Mouse (Mus musculus): ENCODE data around the gene Hs3st5.

The Hs3st5 gene

GRCm38 (mm10) chr10:36803705-36804104 lies 297.1 kb downstream of the Hs3st5 start:
- no peak for DNase-seq (ENCODE audit: low read depth)

- no peak for DNase-seq (ENCODE audit: low read depth)
These were observed 298.7 kb downstream of the Hs3st5 start for GRCm38 (mm10) chr10:36805265-36805664.

GRCm38 (mm10) chr10:36805788-36806187 lies 299.2 kb downstream of the Hs3st5 start:
- DNase-seq (ENCODE audit: low read depth): no peak

- DNase-seq (ENCODE audit: low read depth): no peak
These were observed 300.4 kb downstream of the Hs3st5 start for GRCm38 (mm10) chr10:36807007-36807406.

GRCm38 (mm10) chr10:36818867-36819266 lies 312.3 kb downstream of the Hs3st5 start:
- no peak for DNase-seq (ENCODE audit: low read depth)

GRCm38 (mm10) chr10:36829079-36829478 lies 322.5 kb downstream of the Hs3st5 start:
- no peak for DNase-seq (ENCODE audit: low read depth)

- no peak for DNase-seq (ENCODE audit: low read depth)
These were observed 325.6 kb downstream of the Hs3st5 start for GRCm38 (mm10) chr10:36832204-36832603.

GRCm38 (mm10) chr10:36834224-36834623 lies 327.6 kb downstream of the Hs3st5 start:
- peak; percentile 1 for DNase-seq (ENCODE audit: low read depth)

- DNase-seq (ENCODE audit: low read depth): no peak
These were observed 329.4 kb downstream of the Hs3st5 start for GRCm38 (mm10) chr10:36835836-36836516.

- DNase-seq (ENCODE audit: low read depth): no peak
These were observed 343.6 kb downstream of the Hs3st5 start for GRCm38 (mm10) chr10:36850231-36850630.

- no peak for DNase-seq (ENCODE audit: low read depth)
These were observed 355.7 kb downstream of the Hs3st5 start for GRCm38 (mm10) chr10:36862127-36862895.
